Mouse (Mus musculus): ENCODE data around the gene Klrb1f.
"Not testable (repeated sequence)": the region's sequence is repeated elsewhere in the genome, so short reads cannot be mapped to it uniquely, and the experiment has no call there.

The Klrb1f gene

DNA sequence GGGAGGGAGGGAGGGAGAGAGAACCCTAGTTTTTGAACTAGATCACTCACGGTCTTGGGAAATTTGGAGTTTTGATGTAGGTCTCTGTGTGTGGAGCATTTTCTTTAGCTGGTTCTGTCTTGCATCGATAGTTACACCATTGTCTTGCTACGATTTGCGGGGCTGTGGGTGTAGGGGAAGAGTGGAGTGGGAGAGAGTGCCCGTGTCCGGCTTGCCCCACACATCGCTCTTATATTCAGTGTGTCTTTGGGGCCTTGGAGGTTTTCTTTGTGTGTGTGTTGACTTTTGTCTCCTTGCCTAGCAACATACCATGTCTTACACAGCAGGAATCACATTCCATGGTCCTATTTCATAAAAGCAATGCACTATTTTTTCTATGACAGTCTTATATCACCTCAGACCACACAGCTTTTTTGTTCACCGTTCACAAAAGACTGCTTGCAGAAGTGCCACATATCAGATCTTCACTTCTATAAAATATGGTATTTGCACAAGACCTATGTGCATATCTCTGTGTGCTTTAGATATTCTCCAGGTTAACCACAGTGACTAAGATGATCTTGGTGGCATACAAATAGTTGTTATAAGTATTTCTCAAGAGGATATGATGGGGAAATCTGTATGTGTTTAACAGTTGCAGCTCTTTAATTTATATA is 4.0 kb downstream of the Klrb1f start:
- no peak for DNase-seq

DNA sequence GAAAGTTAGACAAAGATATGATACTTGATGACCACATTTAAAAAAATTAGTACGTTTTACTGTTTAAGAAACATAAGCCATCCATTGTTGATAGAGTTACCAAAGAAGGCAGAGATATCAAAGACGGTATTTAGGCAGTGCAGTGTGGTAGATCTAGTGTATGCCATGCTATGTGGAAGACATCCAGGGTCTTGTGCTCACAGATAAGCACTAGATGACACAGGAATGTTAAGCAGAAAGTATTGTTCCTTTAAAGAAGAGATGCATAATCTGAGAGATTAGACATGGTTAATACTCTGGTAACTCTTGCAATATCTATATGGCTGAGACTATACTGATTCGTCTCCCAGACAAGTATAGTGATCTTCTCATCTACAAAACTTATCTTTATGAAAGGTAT is 5.4 kb downstream of the Klrb1f start:
- DNase-seq: no peak

DNA sequence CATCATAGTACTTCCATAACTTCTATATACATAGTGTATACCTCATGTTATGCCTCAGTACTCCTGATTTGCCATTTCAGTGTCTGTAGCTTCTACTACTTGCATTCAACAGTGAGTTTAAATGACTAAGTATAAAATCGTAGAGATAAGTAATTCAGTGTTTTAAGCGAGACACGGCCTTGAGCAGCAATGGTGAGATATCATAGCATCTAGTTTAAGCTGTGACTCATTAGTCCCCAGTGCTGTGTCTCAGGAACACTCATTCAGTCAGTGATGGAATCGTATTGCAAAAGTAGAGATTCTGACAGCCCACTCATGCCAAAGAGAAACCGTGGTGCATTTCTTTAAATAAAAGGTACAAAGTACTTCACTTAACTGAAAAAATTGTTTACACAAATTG is 6.0 kb downstream of the Klrb1f start:
- no peak for DNase-seq

DNA sequence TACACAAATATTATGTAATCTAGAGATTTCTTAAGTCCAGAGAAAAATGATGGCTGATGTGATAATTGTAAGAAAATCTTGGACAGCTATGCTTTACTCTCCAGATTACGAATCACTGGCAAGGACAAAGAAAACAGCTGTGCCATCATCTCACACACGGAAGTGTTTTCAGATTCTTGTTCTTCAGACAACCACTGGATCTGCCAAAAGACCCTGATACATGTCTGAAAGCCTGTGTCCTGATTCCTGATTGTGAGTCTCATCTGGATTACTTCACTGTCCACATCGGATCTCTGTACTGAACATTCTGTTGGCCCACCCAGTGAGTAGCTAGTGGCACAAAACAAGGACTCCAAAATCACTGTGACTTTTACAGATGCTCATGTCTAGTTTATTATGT is 10.5 kb downstream of the Klrb1f start:
- no peak for DNase-seq

DNA sequence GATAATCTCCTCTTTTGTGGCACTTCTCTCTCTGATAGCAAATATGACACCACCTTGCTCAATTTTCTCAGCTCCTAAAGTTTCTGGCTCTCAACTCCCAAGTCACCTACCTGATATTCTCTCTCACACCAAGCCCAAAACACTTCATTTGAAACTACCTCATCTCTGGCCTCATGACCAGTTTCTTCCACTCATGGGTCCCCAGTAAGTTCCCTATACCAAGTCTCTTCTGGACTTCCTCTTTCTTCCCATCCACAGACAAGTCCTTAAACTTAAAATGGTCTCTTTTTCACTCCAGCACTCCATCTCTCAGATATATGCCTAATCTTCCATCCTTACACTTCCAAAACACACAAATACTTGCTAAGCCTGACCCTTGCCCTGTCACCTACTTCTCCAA is 12.3 kb downstream of the Klrb1f start:
- DNase-seq: no peak

GRCm38 (mm10) chr6:129065407-129065806 is 19.7 kb downstream of the Klrb1f start:
- DNase-seq: no peak

GRCm38 (mm10) chr6:129065857-129066256 is 20.2 kb downstream of the Klrb1f start:
- DNase-seq: no peak

GRCm38 (mm10) chr6:129066530-129066929 is 20.8 kb downstream of the Klrb1f start:
- DNase-seq: no peak

GRCm38 (mm10) chr6:129066986-129067385 is 21.3 kb downstream of the Klrb1f start:
- DNase-seq: peak; percentile 29 to 62

DNA sequence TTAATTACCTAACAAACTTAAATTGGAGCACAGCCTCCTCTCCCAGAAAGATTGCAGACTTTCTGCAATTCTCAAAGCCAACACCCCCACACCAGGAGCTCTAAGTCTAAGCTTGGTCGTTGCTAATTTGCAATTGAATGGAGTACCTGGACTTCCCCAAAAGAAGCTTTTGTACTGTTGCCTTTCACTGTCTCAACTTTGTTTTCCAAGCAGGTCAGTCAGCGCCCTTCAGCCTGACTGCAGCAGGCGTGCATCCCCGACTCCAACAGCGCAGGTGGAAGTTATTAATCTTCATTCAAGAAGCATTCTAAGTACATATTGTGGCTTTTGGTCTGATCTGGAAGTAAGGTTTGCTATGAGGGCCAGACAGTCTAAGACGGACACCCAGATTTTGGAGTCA is 39.4 kb downstream of the Klrb1f start:
- no peak for DNase-seq

- not testable (repeated sequence) for DNase-seq
These were observed 40.3 kb downstream of the Klrb1f start for GRCm38 (mm10) chr6:129086031-129086430.

DNA sequence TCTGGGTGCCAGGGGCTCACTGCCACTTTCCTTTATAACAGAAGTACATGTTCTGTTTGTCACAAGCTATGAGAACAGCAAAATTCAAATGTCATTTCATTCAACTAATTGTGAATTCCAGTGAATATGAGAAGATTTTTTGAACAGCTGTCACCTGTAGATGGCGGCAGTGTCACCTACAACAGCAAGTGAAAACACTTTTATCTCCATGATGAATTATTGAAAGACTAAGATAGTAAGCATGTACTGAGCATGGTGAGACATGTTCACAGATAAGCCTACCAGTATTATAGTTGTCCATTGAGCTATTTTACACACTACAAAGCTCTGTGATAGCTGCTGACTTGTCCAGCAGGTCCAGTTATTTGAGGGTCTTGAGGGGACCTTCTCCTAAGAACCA is 42.5 kb downstream of the Klrb1f start:
- peak in 1 of 2 experiments; percentile 37 for DNase-seq

GRCm38 (mm10) chr6:129088596-129088995 is 42.9 kb downstream of the Klrb1f start:
- DNase-seq: not testable (repeated sequence)

DNA sequence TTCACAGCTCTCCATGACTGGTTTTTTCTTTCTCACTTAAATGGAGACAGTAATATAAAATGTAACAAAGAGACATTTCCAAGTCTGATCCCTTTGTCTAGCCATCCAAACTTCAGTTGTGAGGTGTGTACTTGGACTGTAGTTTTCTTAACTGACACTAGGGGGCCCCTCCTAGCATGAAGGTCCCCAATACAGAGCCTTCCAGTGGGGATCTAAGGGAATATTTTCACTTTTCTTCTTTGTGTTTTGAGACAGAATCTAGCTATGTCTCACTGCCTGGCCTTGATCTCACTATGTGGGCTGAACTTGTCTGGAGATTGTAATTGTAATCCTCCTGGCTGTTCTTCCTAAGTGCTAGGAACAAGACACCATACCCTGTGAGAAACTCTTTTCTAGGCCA is 49.5 kb downstream of the Klrb1f start:
- peak in 1 of 2 experiments; percentile 43 for DNase-seq

GRCm38 (mm10) chr6:129097929-129098328 is 52.2 kb downstream of the Klrb1f start:
- peak; percentile 21 to 56 for DNase-seq

- DNase-seq: not testable (repeated sequence)
These were observed 55.1 kb downstream of the Klrb1f start, which contains the start of gene Clec2e for GRCm38 (mm10) chr6:129100794-129101193. Clec2e (minus strand) TSS chr6:129100913.

- DNase-seq: no peak
These were observed 55.9 kb downstream of the Klrb1f start for GRCm38 (mm10) chr6:129101604-129102003.

- peak in 1 of 2 experiments; percentile 12 for DNase-seq
These were observed 57.3 kb downstream of the Klrb1f start for GRCm38 (mm10) chr6:129102858-129103555.

Data from lung, adult 18-20 months (tissue).